Mouse (Mus musculus) hindbrain, embryonic 14.5 days (tissue): ENCODE data around the gene G430095P16Rik. TPM values are rescaled to one million over a fixed set of nuclear protein-coding genes. Genes with fewer than 3 reads are reported as not detected.

Source experiments
- ATAC-seq: fragments of 200-750 bp; cut with Nextera tagmentation; 2 replicates; pipeline ENCODE4 v1.8.0; 2017; ENCODE audit warnings: moderate number of reproducible peaks, mild to moderate bottlenecking, moderate TSS enrichment, moderate library complexity; ENCODE audit not compliant: low FRiP score
- DNase-seq: peaks from one replicate; pipeline ENCODE4 v3.0.0-alpha.2; 2015; ENCODE audit warnings: low spot score
- H3K27ac ChIP-seq: fragments of 300-500 bp; sonication (generic); 2 replicates; pipeline ENCODE4 v1.5.1; 2014; ENCODE audit warnings: mild to moderate bottlenecking, moderate library complexity
- H3K27me3 ChIP-seq: fragments of 300-500 bp; sonication (generic); 2 replicates; pipeline ENCODE4 v1.6.1; 2014; ENCODE audit warnings: mild to moderate bottlenecking, low read length, mixed read lengths; ENCODE audit not compliant: control insufficient read depth, insufficient read depth
- H3K36me3 ChIP-seq: fragments of 300-500 bp; sonication (generic); replicated peaks from 2 replicates; pipeline ENCODE4 v1.6.1; 2014; ENCODE audit not compliant: control insufficient read depth, insufficient read depth
- H3K4me1 ChIP-seq: fragments of 300-500 bp; sonication (generic); replicated peaks from 2 replicates; pipeline ENCODE4 v1.6.1; 2014; ENCODE audit warnings: antibody characterized with exemption, low read length, mixed read lengths; ENCODE audit not compliant: control insufficient read depth, insufficient read depth
- H3K4me2 ChIP-seq: fragments of 300-500 bp; sonication (generic); replicated peaks from 2 replicates; pipeline ENCODE4 v1.6.1; 2014; ENCODE audit warnings: mild to moderate bottlenecking, moderate library complexity
- H3K4me3 ChIP-seq: fragments of 300-500 bp; sonication (generic); replicated peaks from 2 replicates; pipeline ENCODE4 v1.5.1; 2014; ENCODE audit warnings: mild to moderate bottlenecking, low read length
- H3K9ac ChIP-seq: fragments of 300-500 bp; sonication (generic); 2 replicates; pipeline ENCODE4 v1.6.1; 2014
- H3K9me3 ChIP-seq: fragments of 300-500 bp; sonication (generic); 2 replicates; pipeline ENCODE4 v1.6.1; 2016; ENCODE audit warnings: low read length; ENCODE audit not compliant: control insufficient read depth
- WGBS: fragments of 180-500 bp; shearing (Covaris S2); extraction: QIAGEN DNeasy Blood & Tissue Kit; methylation state at CpG from one replicate; pipeline ENCODE4 v1.1.7; 2014; 5-methylcytosine and 5-hydroxymethylcytosine counted together
- polyA plus RNA-seq: library from polyadenylated mRNA; unstranded; fragments of >200 nt; fragmentation: Nextera tagmentation; extraction: Ambion mirVana; gene quantifications from 2 replicates; pipeline ENCODE4 v1.2.1, GENCODE M21; 2014

G430095P16Rik gene
- polyA plus RNA-seq, 1 experiment from 2014 or later = 0.71 TPM

GRCm38 (mm10) chr8:84706610-84707266, 16.1 kb upstream of the G430095P16Rik start:
- peaks cover 57% of the 10 kb centered on the region for H3K27me3 ChIP-seq

GRCm38 (mm10) chr8:84707267-84707883, 15.4 kb upstream of the G430095P16Rik start:
- 3% methylated on average over 22 of the region's 22 CpGs for WGBS
- DNase-seq = no peak
- no peak for ATAC-seq
- H3K36me3 ChIP-seq = no peaks in the 10 kb centered on the region
- H3K9me3 ChIP-seq = no peaks in the 10 kb centered on the region
- peak overlapping the region; percentile 48 for H3K9ac ChIP-seq
- peak overlapping the region; percentile 39 for H3K4me2 ChIP-seq
- peak overlapping the region; percentile 15 for H3K4me3 ChIP-seq
- H3K27ac ChIP-seq = peak overlapping the region; percentile 84
- H3K27me3 ChIP-seq = peaks cover 53% of the 10 kb centered on the region
- H3K4me1 ChIP-seq = peaks cover 50% of the 10 kb centered on the region

More at GRCm38 (mm10) chr8:84706610-84707266, 16.1 kb upstream of the G430095P16Rik start:
- H3K36me3 ChIP-seq = no peaks in the 10 kb centered on the region
- H3K4me2 ChIP-seq = peak overlapping the region; percentile 39
- DNase-seq (no peak), ATAC-seq (no peak)
- H3K27ac ChIP-seq = peak overlapping the region; percentile 84
- H3K9me3 ChIP-seq = no peaks in the 10 kb centered on the region
- H3K4me3 ChIP-seq = peak overlapping the region; percentile 7; the same call in 1 of the 2 replicates
- H3K9ac ChIP-seq = peak overlapping the region; percentile 48
- WGBS = 2% methylated on average over 42 of the region's 45 CpGs
- H3K4me1 ChIP-seq = peaks cover 50% of the 10 kb centered on the region

- whole genome bisulfite sequencing = 2% methylated on average over 15 of the region's 15 CpGs
- no peak for DNase-seq
- Histone ChIP-seq H3K4me2 (peak overlapping the region; percentile 39), H3K4me1 (peaks cover 54% of the 10 kb centered on the region), H3K36me3 (no peaks in the 10 kb centered on the region), H3K9ac (peak overlapping the region; percentile 47), H3K27ac (peak overlapping the region; percentile 84), H3K4me3 (0 out of 2 replicates have a peak overlapping the region, but pooled peaks have one; percentile 15), H3K27me3 (peaks cover 48% of the 10 kb centered on the region), H3K9me3 (no peaks in the 10 kb centered on the region)
- ATAC-seq = no peak
Observed at GRCm38 (mm10) chr8:84708071-84708541, 14.7 kb upstream of the G430095P16Rik start.

- Histone ChIP-seq H3K27ac (peak overlapping the region; percentile 84), H3K9ac (no peak overlapping the region), H3K4me3 (no peak overlapping the region), H3K4me2 (no peak overlapping the region), H3K4me1 (peaks cover 57% of the 10 kb centered on the region), H3K27me3 (peaks cover 42% of the 10 kb centered on the region), H3K36me3 (no peaks in the 10 kb centered on the region), H3K9me3 (no peaks in the 10 kb centered on the region)
- WGBS = 7% methylated on average over 12 of the region's 12 CpGs
- DNase-seq (peak; percentile 91), ATAC-seq (peak; percentile 71)
Observed at GRCm38 (mm10) chr8:84708774-84709475, 13.9 kb upstream of the G430095P16Rik start.

- H3K4me2 ChIP-seq = no peak overlapping the region
- H3K9ac ChIP-seq = no peak overlapping the region
- no peaks in the 10 kb centered on the region for H3K36me3 ChIP-seq
- peaks cover 62% of the 10 kb centered on the region for H3K4me1 ChIP-seq
- H3K27ac ChIP-seq = peak overlapping the region; percentile 84
- WGBS = 93% methylated on average over 1 of the region's 1 CpGs
- H3K9me3 ChIP-seq = no peaks in the 10 kb centered on the region
- DNase-seq (no peak), ATAC-seq (no peak)
- peaks cover 43% of the 10 kb centered on the region for H3K27me3 ChIP-seq
- H3K4me3 ChIP-seq = no peak overlapping the region
Observed at GRCm38 (mm10) chr8:84709931-84710330, 12.9 kb upstream of the G430095P16Rik start.

GRCm38 (mm10) chr8:84711312-84711711, 11.5 kb upstream of the G430095P16Rik start:
- no peak overlapping the region for H3K4me2 ChIP-seq
- DNase-seq (no peak), ATAC-seq (no peak)
- 43% methylated on average over 3 of the region's 3 CpGs for WGBS
- H3K27ac ChIP-seq = peak overlapping the region; percentile 90
- no peaks in the 10 kb centered on the region for H3K36me3 ChIP-seq
- H3K27me3 ChIP-seq = peaks cover 45% of the 10 kb centered on the region
- H3K9ac ChIP-seq = no peak overlapping the region
- no peaks in the 10 kb centered on the region for H3K9me3 ChIP-seq
- H3K4me3 ChIP-seq = no peak overlapping the region
- H3K4me1 ChIP-seq = peaks cover 63% of the 10 kb centered on the region

- WGBS = 11% methylated on average over 11 of the region's 11 CpGs
- peaks cover 55% of the 10 kb centered on the region for H3K4me1 ChIP-seq
- H3K27ac ChIP-seq = peak overlapping the region; percentile 90
- H3K27me3 ChIP-seq = peaks cover 50% of the 10 kb centered on the region
- H3K9ac ChIP-seq = no peak overlapping the region
- no peak overlapping the region for H3K4me3 ChIP-seq
- H3K36me3 ChIP-seq = no peaks in the 10 kb centered on the region
- ATAC-seq (peak; percentile 82), DNase-seq (peak; percentile 70)
- H3K4me2 ChIP-seq = no peak overlapping the region
- H3K9me3 ChIP-seq = no peaks in the 10 kb centered on the region
Observed at GRCm38 (mm10) chr8:84711933-84712758, 10.7 kb upstream of the G430095P16Rik start.

GRCm38 (mm10) chr8:84712759-84713120, 10.1 kb upstream of the G430095P16Rik start:
- no peak overlapping the region for H3K9ac ChIP-seq
- WGBS = 9% methylated on average over 3 of the region's 3 CpGs
- H3K4me1 ChIP-seq = peaks cover 51% of the 10 kb centered on the region

More at GRCm38 (mm10) chr8:84712759-84713120, 10.1 kb upstream of the G430095P16Rik start:
- ATAC-seq = peak; percentile 14; the same call in 1 of the 2 replicates
- peak overlapping the region; percentile 90 for H3K27ac ChIP-seq
- peaks cover 50% of the 10 kb centered on the region for H3K27me3 ChIP-seq
- no peaks in the 10 kb centered on the region for H3K36me3 ChIP-seq
- DNase-seq = no peak
- H3K4me3 ChIP-seq = no peak overlapping the region
- no peak overlapping the region for H3K4me2 ChIP-seq
- H3K9me3 ChIP-seq = no peaks in the 10 kb centered on the region
